ENCODE assay signal across 30 mouse cellular contexts in the genomic region with DNA sequence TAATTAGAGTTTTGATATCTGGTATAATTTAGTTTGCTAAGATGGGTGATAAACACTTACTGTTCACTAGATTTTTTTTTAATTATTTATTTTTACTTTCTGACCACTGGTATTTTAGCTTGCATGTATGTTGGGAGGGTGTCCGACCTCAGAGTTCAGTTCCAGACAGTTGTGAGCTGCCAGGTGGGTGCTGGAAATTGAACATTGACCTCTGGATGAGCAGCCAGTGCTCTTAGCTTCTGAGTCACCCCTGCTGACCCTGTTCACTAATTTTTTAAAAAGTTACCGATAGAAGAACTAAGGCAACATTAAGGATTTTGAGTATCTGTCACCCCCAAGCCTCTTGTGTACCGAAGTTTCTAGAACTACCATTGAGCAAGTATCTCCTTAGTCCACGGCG. TPM values are rescaled to one million over a fixed set of nuclear protein-coding genes. Genes with fewer than 3 reads are reported as not detected.
"Had no signal": no experiment of that assay in that cellular context is flagged by ENCODE, and none has a peak within 500 bp of the region (broad histone marks: within the 10 kb centered on the region; RNA-seq: fewer than 3 reads in every experiment).

No protein-coding gene starts in this region.

- H3K4me2 ChIP-seq: embryonic facial prominence, embryonic 12.5 days; embryonic facial prominence, embryonic 13.5 days; embryonic facial prominence, embryonic 15.5 days; forebrain, embryonic 12.5 days; forebrain, embryonic 13.5 days; forebrain, embryonic 15.5 days had no signal

- H3K27ac ChIP-seq: embryonic facial prominence, embryonic 10.5 days; embryonic facial prominence, embryonic 12.5 days; embryonic facial prominence, embryonic 13.5 days; embryonic facial prominence, embryonic 15.5 days; forebrain, embryonic 10.5 days; forebrain, embryonic 12.5 days; forebrain, embryonic 13.5 days; forebrain, embryonic 15.5 days; gastrocnemius, adult 2 months had no signal

- H3K4me3 ChIP-seq: embryonic facial prominence, embryonic 10.5 days; embryonic facial prominence, embryonic 12.5 days; embryonic facial prominence, embryonic 13.5 days; embryonic facial prominence, embryonic 15.5 days; erythroblast, embryonic 14.5 days; forebrain, embryonic 10.5 days; forebrain, embryonic 12.5 days; forebrain, embryonic 13.5 days; forebrain, embryonic 15.5 days; gastrocnemius, adult 2 months had no signal

- H3K36me3 ChIP-seq: embryonic facial prominence, embryonic 10.5 days; embryonic facial prominence, embryonic 12.5 days; embryonic facial prominence, embryonic 13.5 days; embryonic facial prominence, embryonic 15.5 days; forebrain, embryonic 10.5 days; forebrain, embryonic 12.5 days; forebrain, embryonic 15.5 days had no signal

- DNase-seq: cerebellum, adult 18-20 months; cerebellum, adult 2 months; cerebellum, adult 8-10 months; cerebellum, adult 9-10 months; cerebellum, adult 9-11 months; cerebellum, postnatal 10 days; cerebellum, postnatal 14 days; cerebellum, postnatal 25 days; cerebellum, postnatal 36 days; embryo, embryonic 11 days; forebrain, postnatal 0 days; gastrocnemius, adult 2 months; gastrocnemius, postnatal 10 days; gastrocnemius, postnatal 14 days; gastrocnemius, postnatal 25 days; gastrocnemius, postnatal 36 days; heart, adult 11 months had no signal

- H3K9me3 ChIP-seq: embryonic facial prominence, embryonic 10.5 days; embryonic facial prominence, embryonic 12.5 days; embryonic facial prominence, embryonic 13.5 days; embryonic facial prominence, embryonic 15.5 days; forebrain, embryonic 10.5 days; forebrain, embryonic 12.5 days; forebrain, embryonic 13.5 days; forebrain, embryonic 15.5 days had no signal

- H3K27me3 ChIP-seq: embryonic facial prominence, embryonic 12.5 days; embryonic facial prominence, embryonic 13.5 days; embryonic facial prominence, embryonic 15.5 days; forebrain, embryonic 12.5 days; forebrain, embryonic 13.5 days; forebrain, embryonic 15.5 days had no signal

- H3K4me1 ChIP-seq: embryonic facial prominence, embryonic 10.5 days; embryonic facial prominence, embryonic 12.5 days; embryonic facial prominence, embryonic 13.5 days; embryonic facial prominence, embryonic 15.5 days; forebrain, embryonic 10.5 days; forebrain, embryonic 12.5 days; forebrain, embryonic 13.5 days; forebrain, embryonic 15.5 days had no signal

- ATAC-seq: forebrain, embryonic 13.5 days; forebrain, embryonic 14.5 days; forebrain, embryonic 15.5 days; forebrain, embryonic 16.5 days; forebrain, postnatal 0 days had no signal

- H3K9ac ChIP-seq: embryonic facial prominence, embryonic 12.5 days; embryonic facial prominence, embryonic 13.5 days; embryonic facial prominence, embryonic 15.5 days; forebrain, embryonic 12.5 days; forebrain, embryonic 13.5 days; forebrain, embryonic 15.5 days; forebrain, postnatal 0 days had no signal

RNA-seq across cellular contexts. Expression of gene Slc3a1, which starts 20.2 kb away (rescaled TPM):
- total RNA-seq: common myeloid progenitor, adult 5-6 weeks; gastrocnemius, adult 2 months; gastrocnemius, adult 8-10 months; gastrocnemius, postnatal 14 days; gastrocnemius, postnatal 36 days had no signal
- polyA plus RNA-seq: erythroblast, embryonic 14.5 days had no signal
